Mouse (Mus musculus) forebrain, postnatal 0 days (tissue): ENCODE data around the gene Grid2ip. TPM values are rescaled to one million over a fixed set of nuclear protein-coding genes. Genes with fewer than 3 reads are reported as not detected.
"Not testable (repeated sequence)": the region's sequence is repeated elsewhere in the genome, so short reads cannot be mapped to it uniquely, and the experiment has no call there.

Source experiments
- ATAC-seq: fragments of 200-750 bp; cut with Nextera tagmentation; 2 replicates; pipeline ENCODE4 v1.8.0; 2017; ENCODE audit warnings: mild to moderate bottlenecking, moderate library complexity
- DNase-seq: peaks from one replicate; pipeline ENCODE4 v3.0.0-alpha.2; 2015
- H3K27ac ChIP-seq: fragments of 300-500 bp; sonication (generic); 2 replicates; pipeline ENCODE4 v1.5.1; 2014; ENCODE audit warnings: low read depth, mild to moderate bottlenecking, antibody characterized with exemption, low read length, moderate library complexity, mixed read lengths
- H3K27me3 ChIP-seq: fragments of 300-500 bp; sonication (generic); 2 replicates; pipeline ENCODE4 v1.6.1; 2014; ENCODE audit warnings: mild to moderate bottlenecking, low read length, mixed read lengths; ENCODE audit not compliant: insufficient read depth
- H3K36me3 ChIP-seq: fragments of 300-500 bp; sonication (generic); 2 replicates; pipeline ENCODE4 v1.6.1; 2014; ENCODE audit warnings: mild to moderate bottlenecking, moderate library complexity; ENCODE audit not compliant: insufficient read depth
- H3K4me1 ChIP-seq: fragments of 300-500 bp; sonication (generic); 2 replicates; pipeline ENCODE4 v1.6.1; 2014; ENCODE audit warnings: antibody characterized with exemption; ENCODE audit not compliant: insufficient read depth
- H3K4me2 ChIP-seq: fragments of 300-500 bp; sonication (generic); 2 replicates; pipeline ENCODE4 v1.6.1; 2014; ENCODE audit warnings: low read depth, mild to moderate bottlenecking, moderate library complexity
- H3K4me3 ChIP-seq: fragments of 300-500 bp; sonication (generic); 2 replicates; pipeline ENCODE4 v1.5.1; 2014; ENCODE audit warnings: low read depth, low read length, mixed read lengths
- H3K9ac ChIP-seq: fragments of 300-500 bp; sonication (generic); 2 replicates; pipeline ENCODE4 v1.6.1; 2014; ENCODE audit warnings: mild to moderate bottlenecking
- H3K9me3 ChIP-seq: fragments of 300-500 bp; sonication (generic); 2 replicates; pipeline ENCODE4 v1.6.1; 2016; ENCODE audit warnings: low read length
- CTCF ChIP-seq: sonication (generic); IDR thresholded peaks from 2 replicates; pipeline ENCODE4 v1.5.1; 2016; ENCODE audit warnings: antibody characterized with exemption, control low read depth, low read depth
- WGBS: fragments of 180-500 bp; shearing (Covaris S2); extraction: QIAGEN DNeasy Blood & Tissue Kit; methylation state at CpG from one replicate; pipeline ENCODE4 v1.1.7; 2014; 5-methylcytosine and 5-hydroxymethylcytosine counted together
- polyA plus RNA-seq: library from polyadenylated mRNA; unstranded; fragments of >200 nt; fragmentation: Nextera tagmentation; extraction: Ambion mirVana; gene quantifications from 2 replicates; pipeline ENCODE4 v1.2.1, GENCODE M21; 2015
- total RNA-seq: library from RNA; depleted of rRNA; stranded (reverse); fragments of >200 nt; gene quantifications from 2 replicates; pipeline ENCODE4 v1.2.3, GENCODE M21; 2014

The Grid2ip gene
- total and polyA plus RNA-seq, 2 experiments from 2014 or later: 0.88 to 1.8 TPM

DNA sequence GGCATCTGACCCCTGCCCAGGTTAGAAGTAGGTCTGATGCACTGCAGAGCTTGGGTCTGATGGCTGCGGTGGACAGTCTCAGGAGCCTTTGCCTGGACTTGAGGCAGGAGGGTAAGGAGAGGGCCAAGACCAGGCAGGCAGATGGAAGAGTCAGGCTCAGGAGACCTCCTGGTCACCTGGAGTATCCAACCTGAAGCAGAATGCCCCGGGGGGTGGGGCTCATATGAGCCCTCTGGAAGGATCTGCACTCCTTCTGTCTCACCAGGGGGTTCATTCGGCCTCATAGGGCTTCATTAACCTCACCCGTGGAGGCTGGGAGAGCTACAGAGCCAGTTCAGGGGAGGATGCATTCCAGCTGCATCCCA lies 14.0 kb downstream of the Grid2ip start:
- no peak for TF ChIP-seq CTCF
- Histone ChIP-seq H3K36me3 (no peaks in the 10 kb centered on the region), H3K27me3 (peaks cover 50% of the 10 kb centered on the region), H3K27ac (no peak overlapping the region), H3K4me3 (no peak overlapping the region), H3K4me2 (no peak overlapping the region), H3K9me3 (no peaks in the 10 kb centered on the region), H3K9ac (no peak overlapping the region), H3K4me1 (peaks cover 7% of the 10 kb centered on the region)
- ATAC-seq (no peak), DNase-seq (no peak)
- 46% methylated on average over 4 of the region's 4 CpGs for WGBS

DNA sequence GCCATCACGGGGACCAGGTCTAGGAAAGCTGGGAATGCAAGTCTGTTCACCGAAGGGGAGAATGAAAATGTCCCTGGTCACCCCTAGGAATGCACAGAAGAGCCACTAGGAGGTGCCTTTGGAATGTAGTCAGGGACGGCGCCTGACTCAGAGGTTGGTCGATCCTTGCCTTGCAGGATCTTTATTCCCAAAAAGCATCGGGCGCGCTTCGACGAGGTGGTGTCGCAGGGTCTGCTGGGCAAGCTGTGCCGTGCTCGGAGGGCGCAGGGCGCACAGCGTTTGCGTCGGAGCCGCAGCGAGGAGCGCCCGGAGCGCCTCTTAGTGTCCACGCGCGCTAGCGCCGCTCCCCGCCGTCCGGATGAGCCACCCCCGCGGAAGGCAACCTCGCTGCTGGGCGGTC lies 15.7 kb downstream of the Grid2ip start:
- ATAC-seq (peak; percentile 72), DNase-seq (peak; percentile 63)
- Histone ChIP-seq H3K9me3 (no peaks in the 10 kb centered on the region), H3K27ac (no peak overlapping the region), H3K4me2 (peak overlapping the region; percentile 60), H3K4me3 (peak overlapping the region; percentile 37), H3K9ac (peak overlapping the region; percentile 45), H3K36me3 (no peaks in the 10 kb centered on the region), H3K4me1 (peaks cover 7% of the 10 kb centered on the region), H3K27me3 (peaks cover 50% of the 10 kb centered on the region)
- 3% methylated on average over 35 of the region's 35 CpGs for WGBS
- peak; percentile 69 for TF ChIP-seq CTCF

DNA sequence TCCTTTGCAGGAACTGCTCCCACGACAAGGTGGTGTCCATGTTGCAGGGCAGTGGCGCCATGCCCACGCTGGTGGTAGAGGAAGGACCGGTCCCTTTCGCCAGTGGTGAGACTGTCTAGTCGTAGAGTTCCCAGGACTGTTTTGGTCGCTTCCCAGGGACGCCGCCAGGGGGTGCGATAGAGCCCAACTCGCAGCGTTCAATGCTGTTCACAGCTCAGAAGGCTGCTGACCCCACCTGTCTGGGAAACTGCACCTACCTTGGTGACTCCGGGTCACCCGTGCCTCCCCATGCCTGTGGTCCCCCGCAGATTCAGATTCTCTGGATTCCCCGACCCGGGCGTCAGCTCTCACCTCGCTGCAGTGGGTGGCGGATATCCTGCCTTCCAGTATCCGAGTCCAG lies 18.1 kb downstream of the Grid2ip start:
- Histone ChIP-seq H3K9ac (no peak overlapping the region), H3K4me1 (peaks cover 3% of the 10 kb centered on the region), H3K4me2 (peak overlapping the region; percentile 22), H3K27ac (no peak overlapping the region), H3K27me3 (peaks cover 41% of the 10 kb centered on the region), H3K9me3 (no peaks in the 10 kb centered on the region), H3K36me3 (no peaks in the 10 kb centered on the region), H3K4me3 (peak overlapping the region; percentile 9; the same call in 1 of the 2 replicates)
- DNase-seq: peak; percentile 64
- 5% methylated on average over 21 of the region's 21 CpGs for WGBS
- TF ChIP-seq CTCF: peak; percentile 78
- 0 out of 2 replicates have a peak, but pooled peaks have one; percentile 32 for ATAC-seq

DNA sequence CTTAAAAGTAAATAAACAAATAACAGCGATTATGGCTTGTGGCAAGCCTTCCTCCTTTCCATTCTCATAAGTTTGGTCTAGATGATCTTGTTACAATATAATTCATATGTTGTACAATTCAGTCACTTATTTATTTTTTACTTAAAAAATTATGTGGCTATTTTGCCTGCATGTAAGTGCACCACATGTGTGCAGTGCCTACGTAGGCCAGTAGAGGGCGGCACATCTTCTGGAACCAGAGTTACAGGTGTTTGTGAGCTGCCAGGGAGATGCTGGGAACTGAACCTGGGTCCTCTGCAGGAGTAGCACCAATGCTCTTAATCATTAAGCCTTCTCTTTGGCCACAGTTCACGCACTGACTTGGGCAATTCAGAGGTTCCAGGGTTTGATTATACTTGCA lies 19.0 kb downstream of the Grid2ip start:
- H3K36me3 ChIP-seq: no peaks in the 10 kb centered on the region
- ATAC-seq (no peak), DNase-seq (no peak)
- WGBS: 92% methylated on average over 4 of the region's 4 CpGs
- TF ChIP-seq CTCF: no peak
- H3K27ac ChIP-seq: no peak overlapping the region
- H3K27me3 ChIP-seq: peaks cover 35% of the 10 kb centered on the region
- no peaks in the 10 kb centered on the region for H3K4me1 ChIP-seq
- no peaks in the 10 kb centered on the region for H3K9me3 ChIP-seq
- no peak overlapping the region for H3K4me3 ChIP-seq
- no peak overlapping the region for H3K4me2 ChIP-seq
- H3K9ac ChIP-seq: no peak overlapping the region

DNA sequence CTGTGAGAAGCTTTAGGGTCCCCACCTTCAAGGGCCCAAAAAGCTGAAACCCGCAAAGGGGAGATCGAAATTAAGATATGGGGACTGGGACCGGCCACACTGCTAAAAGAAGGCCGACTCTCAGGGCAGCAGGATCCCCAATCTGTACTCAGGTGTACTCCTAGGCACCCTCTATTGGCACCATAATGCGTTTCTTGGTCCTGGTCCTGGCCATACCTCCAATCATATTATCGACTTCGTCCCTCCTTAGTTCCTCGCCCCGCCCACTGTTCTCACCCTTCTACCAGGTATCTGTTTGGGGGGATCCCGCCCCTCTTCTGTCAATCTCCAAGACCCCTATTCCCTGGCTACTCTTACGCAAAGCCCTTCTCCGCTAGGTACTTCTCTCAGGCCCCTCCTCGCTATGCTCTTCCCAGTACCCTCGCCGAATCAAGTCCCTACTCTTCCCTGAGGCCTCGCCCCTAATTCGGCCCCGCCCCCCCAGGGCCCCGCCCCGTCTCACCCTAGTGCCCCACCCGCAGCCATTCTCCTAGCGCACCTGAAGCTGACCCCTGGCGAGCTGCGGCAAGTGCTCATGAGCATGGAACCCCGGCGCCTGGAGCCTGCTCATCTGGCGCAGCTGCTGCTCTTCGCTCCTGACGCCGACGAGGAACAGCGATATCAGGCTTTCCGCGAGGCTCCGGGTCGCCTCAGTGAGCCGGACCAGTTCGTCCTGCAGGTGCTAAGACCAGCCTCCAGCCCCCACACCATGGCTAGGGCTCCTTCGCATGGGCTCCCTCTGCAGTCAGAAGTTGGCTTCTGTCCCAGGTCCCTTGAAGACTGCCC lies 29.9 kb downstream of the Grid2ip start:
- Histone ChIP-seq H3K36me3 (no peaks in the 10 kb centered on the region), H3K9ac (peak overlapping the region; percentile 28; the same call in 1 of the 2 replicates), H3K4me3 (peak overlapping the region; percentile 33), H3K27ac (no peak overlapping the region), H3K27me3 (peaks cover 3% of the 10 kb centered on the region; the same call in 1 of the 2 replicates), H3K9me3 (no peaks in the 10 kb centered on the region), H3K4me2 (peak overlapping the region; percentile 60), H3K4me1 (no peaks in the 10 kb centered on the region; the same call in 1 of the 2 replicates)
- WGBS: 8% methylated on average over 39 of the region's 39 CpGs
- 0 out of 2 replicates have a peak, but pooled peaks have one; percentile 36 for ATAC-seq
- 0 out of 2 replicates have a peak, but pooled peaks have one; percentile 6 for TF ChIP-seq CTCF
- DNase-seq: no peak

DNA sequence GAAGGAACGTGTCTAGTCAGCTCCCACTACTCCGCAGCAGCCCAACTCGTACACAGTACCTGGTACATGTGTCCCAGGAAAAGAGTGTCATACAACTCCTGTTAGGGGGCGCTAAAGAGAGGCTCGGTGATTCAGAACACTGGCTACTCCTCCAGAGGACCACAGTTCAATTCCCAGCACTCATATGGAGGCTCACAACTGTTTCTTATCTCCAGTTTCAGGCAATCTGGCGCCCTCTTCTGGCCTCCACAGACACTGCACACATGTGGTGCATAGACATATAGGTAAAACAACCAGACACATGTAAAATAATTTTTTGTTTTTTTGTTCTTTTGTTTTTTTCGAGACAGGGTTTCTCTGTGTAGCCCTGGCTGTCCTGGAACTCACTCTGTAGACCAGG lies 37.0 kb downstream of the Grid2ip start:
- DNase-seq (no peak), ATAC-seq (no peak)
- no peaks in the 10 kb centered on the region for H3K9me3 ChIP-seq
- no peaks in the 10 kb centered on the region for H3K36me3 ChIP-seq
- WGBS: 79% methylated on average over 7 of the region's 7 CpGs
- H3K9ac ChIP-seq: no peak overlapping the region
- no peak overlapping the region for H3K27ac ChIP-seq
- H3K4me1 ChIP-seq: no peaks in the 10 kb centered on the region
- no peak overlapping the region for H3K4me3 ChIP-seq
- H3K4me2 ChIP-seq: no peak overlapping the region
- H3K27me3 ChIP-seq: no peaks in the 10 kb centered on the region
- TF ChIP-seq CTCF: peak; percentile 23; the same call in 1 of the 2 replicates

DNA sequence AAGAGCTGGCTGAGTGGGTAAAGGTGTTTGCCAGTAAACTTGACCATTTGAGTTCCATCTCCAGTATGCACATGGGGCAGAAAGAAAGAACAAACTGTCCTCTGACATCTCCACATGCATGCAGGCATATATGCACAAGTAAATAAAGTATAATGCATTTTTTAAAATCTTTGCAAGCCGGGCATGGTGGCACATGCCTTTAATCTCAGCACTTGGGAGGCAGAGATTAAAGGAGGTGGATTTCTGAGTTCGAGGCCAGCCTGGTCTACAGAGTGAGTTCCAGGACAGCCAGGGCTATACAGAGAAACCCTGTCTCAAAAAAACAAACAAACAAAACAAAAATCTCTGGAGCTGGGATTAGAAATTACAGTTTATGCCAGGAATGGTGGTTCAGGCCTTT lies 37.8 kb downstream of the Grid2ip start:
- not testable (repeated sequence) for H3K4me2 ChIP-seq, H3K27ac ChIP-seq, H3K9ac ChIP-seq, ATAC-seq, H3K36me3 ChIP-seq, H3K27me3 ChIP-seq, DNase-seq, H3K4me3 ChIP-seq, H3K9me3 ChIP-seq, H3K4me1 ChIP-seq
- 85% methylated on average over 2 of the region's 2 CpGs for WGBS
